Mouse (Mus musculus) liver, embryonic 12.5 days (tissue): ENCODE results near the gene D430041D05Rik. TPM values are rescaled to one million over a fixed set of nuclear protein-coding genes. Genes with fewer than 3 reads are reported as not detected.

ENCODE experiments used
- ATAC-seq: fragments of 200-750 bp; cut with Nextera tagmentation; 2 replicates; pipeline ENCODE4 v1.8.0; 2017; ENCODE audit warnings: moderate number of reproducible peaks, mild to moderate bottlenecking, moderate library complexity
- H3K27ac ChIP-seq: fragments of 300-500 bp; sonication (generic); 2 replicates; pipeline ENCODE4 v1.5.1; 2016; ENCODE audit warnings: mild to moderate bottlenecking
- H3K27me3 ChIP-seq: fragments of 300-500 bp; sonication (generic); replicated peaks from 2 replicates; pipeline ENCODE4 v1.6.1; 2016; ENCODE audit warnings: mild to moderate bottlenecking, moderate library complexity
- H3K36me3 ChIP-seq: fragments of 300-500 bp; sonication (generic); 2 replicates; pipeline ENCODE4 v1.6.1; 2016; ENCODE audit warnings: mild to moderate bottlenecking, moderate library complexity
- H3K4me1 ChIP-seq: fragments of 300-500 bp; sonication (generic); 2 replicates; pipeline ENCODE4 v1.6.1; 2016
- H3K4me2 ChIP-seq: fragments of 300-500 bp; sonication (generic); 2 replicates; pipeline ENCODE4 v1.6.1; 2016; ENCODE audit warnings: mild to moderate bottlenecking, moderate library complexity
- H3K4me3 ChIP-seq: fragments of 300-500 bp; sonication (generic); 2 replicates; pipeline ENCODE4 v1.5.1; 2016; ENCODE audit warnings: mild to moderate bottlenecking, moderate library complexity
- H3K9ac ChIP-seq: fragments of 300-500 bp; sonication (generic); 2 replicates; pipeline ENCODE4 v1.6.1; 2016; ENCODE audit warnings: mild to moderate bottlenecking, moderate library complexity
- H3K9me3 ChIP-seq: fragments of 300-500 bp; sonication (generic); replicated peaks from 2 replicates; pipeline ENCODE4 v1.6.1; 2016; ENCODE audit warnings: mild to moderate bottlenecking, moderate library complexity
- WGBS: fragments of 180-500 bp; shearing (Covaris S2); methylation state at CpG from one replicate; pipeline ENCODE4 v1.1.7; 2016; ENCODE audit not compliant: insufficient replicate concordance; 5-methylcytosine and 5-hydroxymethylcytosine counted together
- polyA plus RNA-seq: library from polyadenylated mRNA; unstranded; fragments of >200 nt; fragmentation: Nextera tagmentation; extraction: Ambion mirVana; gene quantifications from 2 replicates; pipeline ENCODE4 v1.2.1, GENCODE M21; 2016

The D430041D05Rik gene
- polyA plus RNA-seq: 0.02 and 0.20 TPM in 2 replicates

- Histone ChIP-seq H3K9ac (no peak within 1 kb of the TSS), H3K27me3 (peaks cover 73% of the 10 kb centered on the region)
- WGBS: 55% methylated on average over 4 of the region's 4 CpGs
These were observed at the start of gene D430041D05Rik for GRCm38 (mm10) chr2:104410963-104411545. D430041D05Rik (minus strand) TSS chr2:104411013.

GRCm38 (mm10) chr2:104460021-104460420, 49.2 kb upstream of the D430041D05Rik start:
- H3K4me3 ChIP-seq: no peak overlapping the region
- no peak for ATAC-seq
- peaks cover 41% of the 10 kb centered on the region for H3K4me1 ChIP-seq
- peaks cover 3% of the 10 kb centered on the region; the same call in 1 of the 2 replicates for H3K36me3 ChIP-seq
- no peaks in the 10 kb centered on the region for H3K27me3 ChIP-seq
- 42% methylated on average over 3 of the region's 3 CpGs for WGBS
- H3K27ac ChIP-seq: no peak overlapping the region
- no peak overlapping the region for H3K9ac ChIP-seq
- no peaks in the 10 kb centered on the region for H3K9me3 ChIP-seq
- H3K4me2 ChIP-seq: no peak overlapping the region

More at GRCm38 (mm10) chr2:104410963-104411545, at the start of gene D430041D05Rik:
- no peak within 1 kb of the TSS for H3K27ac ChIP-seq
- no peak for ATAC-seq
- H3K9me3 ChIP-seq: no peaks in the 10 kb centered on the region
- H3K36me3 ChIP-seq: no peaks in the 10 kb centered on the region
- peak within 1 kb of the TSS; percentile 48 for H3K4me3 ChIP-seq
- H3K4me2 ChIP-seq: peak within 1 kb of the TSS; percentile 73
- H3K4me1 ChIP-seq: 0 out of 2 replicates have a peak, but pooled peaks cover 5% of the 10 kb centered on the region

- H3K36me3 ChIP-seq: peaks cover 2% of the 10 kb centered on the region; the same call in 1 of the 2 replicates
- H3K27ac ChIP-seq: no peak overlapping the region
- no peaks in the 10 kb centered on the region for H3K27me3 ChIP-seq
- ATAC-seq: no peak
- no peak overlapping the region for H3K4me2 ChIP-seq
- H3K4me1 ChIP-seq: peaks cover 43% of the 10 kb centered on the region
- WGBS: 71% methylated on average over 8 of the region's 8 CpGs
- no peaks in the 10 kb centered on the region for H3K9me3 ChIP-seq
- H3K9ac ChIP-seq: no peak overlapping the region
- no peak overlapping the region for H3K4me3 ChIP-seq
These were observed 47.9 kb upstream of the D430041D05Rik start for GRCm38 (mm10) chr2:104458569-104459332.

- ATAC-seq: no peak
- H3K27ac ChIP-seq: no peak overlapping the region
- no peaks in the 10 kb centered on the region for H3K36me3 ChIP-seq
- H3K9ac ChIP-seq: no peak overlapping the region
- no peak overlapping the region for H3K4me3 ChIP-seq
- no peaks in the 10 kb centered on the region for H3K9me3 ChIP-seq
- no peaks in the 10 kb centered on the region for H3K27me3 ChIP-seq
- WGBS: 35% methylated on average over 3 of the region's 3 CpGs
- H3K4me1 ChIP-seq: peaks cover 43% of the 10 kb centered on the region
- no peak overlapping the region for H3K4me2 ChIP-seq
These were observed 46.3 kb upstream of the D430041D05Rik start for GRCm38 (mm10) chr2:104457106-104457505.

GRCm38 (mm10) chr2:104450685-104451084, 39.9 kb upstream of the D430041D05Rik start:
- no peaks in the 10 kb centered on the region for H3K36me3 ChIP-seq
- H3K4me3 ChIP-seq: no peak overlapping the region
- peaks cover 19% of the 10 kb centered on the region; the same call in 1 of the 2 replicates for H3K4me1 ChIP-seq
- no peak overlapping the region for H3K9ac ChIP-seq
- H3K9me3 ChIP-seq: no peaks in the 10 kb centered on the region
- 37% methylated on average over 3 of the region's 3 CpGs for WGBS
- H3K4me2 ChIP-seq: no peak overlapping the region
- no peak overlapping the region for H3K27ac ChIP-seq
- ATAC-seq: no peak
- no peaks in the 10 kb centered on the region for H3K27me3 ChIP-seq

- ATAC-seq: no peak
- WGBS: 97% methylated on average over 1 of the region's 1 CpGs
- Histone ChIP-seq H3K27ac (no peak overlapping the region), H3K27me3 (no peaks in the 10 kb centered on the region), H3K4me3 (no peak overlapping the region), H3K36me3 (0 out of 2 replicates have a peak, but pooled peaks cover 3% of the 10 kb centered on the region), H3K9me3 (no peaks in the 10 kb centered on the region), H3K4me2 (no peak overlapping the region), H3K4me1 (0 out of 2 replicates have a peak, but pooled peaks cover 10% of the 10 kb centered on the region), H3K9ac (no peak overlapping the region)
These were observed 38.4 kb upstream of the D430041D05Rik start for GRCm38 (mm10) chr2:104449191-104449590.

- 0 out of 2 replicates have a peak, but pooled peaks cover 3% of the 10 kb centered on the region for H3K36me3 ChIP-seq
- H3K27ac ChIP-seq: no peak overlapping the region
- 0 out of 2 replicates have a peak, but pooled peaks cover 7% of the 10 kb centered on the region for H3K4me1 ChIP-seq
- no peak overlapping the region for H3K4me3 ChIP-seq
- H3K9ac ChIP-seq: no peak overlapping the region
- WGBS: 89% methylated on average over 4 of the region's 4 CpGs
- no peak for ATAC-seq
- H3K27me3 ChIP-seq: no peaks in the 10 kb centered on the region
- no peaks in the 10 kb centered on the region for H3K9me3 ChIP-seq
- H3K4me2 ChIP-seq: no peak overlapping the region
These were observed 37.4 kb upstream of the D430041D05Rik start for GRCm38 (mm10) chr2:104448201-104448600.

GRCm38 (mm10) chr2:104446016-104446415, 35.2 kb upstream of the D430041D05Rik start:
- Histone ChIP-seq H3K9ac (no peak overlapping the region), H3K9me3 (no peaks in the 10 kb centered on the region), H3K4me3 (no peak overlapping the region), H3K4me1 (0 out of 2 replicates have a peak, but pooled peaks cover 6% of the 10 kb centered on the region), H3K27ac (no peak overlapping the region), H3K27me3 (no peaks in the 10 kb centered on the region), H3K4me2 (no peak overlapping the region), H3K36me3 (peaks cover 19% of the 10 kb centered on the region; the same call in 1 of the 2 replicates)
- ATAC-seq: no peak
- WGBS: 24% methylated on average over 1 of the region's 1 CpGs

GRCm38 (mm10) chr2:104444776-104445175, 34.0 kb upstream of the D430041D05Rik start:
- Histone ChIP-seq H3K27me3 (no peaks in the 10 kb centered on the region), H3K4me1 (no peaks in the 10 kb centered on the region), H3K27ac (no peak overlapping the region), H3K36me3 (peaks cover 31% of the 10 kb centered on the region), H3K4me3 (no peak overlapping the region), H3K9ac (no peak overlapping the region), H3K9me3 (no peaks in the 10 kb centered on the region), H3K4me2 (no peak overlapping the region)
- peak; percentile 65 for ATAC-seq
- 24% methylated on average over 2 of the region's 2 CpGs for WGBS

GRCm38 (mm10) chr2:104442341-104442740, 31.5 kb upstream of the D430041D05Rik start:
- no peak overlapping the region for H3K4me3 ChIP-seq
- H3K4me2 ChIP-seq: no peak overlapping the region
- H3K27ac ChIP-seq: no peak overlapping the region
- no peaks in the 10 kb centered on the region for H3K9me3 ChIP-seq
- no peaks in the 10 kb centered on the region for H3K4me1 ChIP-seq
- 61% methylated on average over 4 of the region's 4 CpGs for WGBS
- peaks cover 49% of the 10 kb centered on the region for H3K36me3 ChIP-seq
- no peak overlapping the region for H3K9ac ChIP-seq
- no peaks in the 10 kb centered on the region for H3K27me3 ChIP-seq
- no peak for ATAC-seq

- 92% methylated on average over 3 of the region's 3 CpGs for WGBS
- Histone ChIP-seq H3K4me2 (no peak overlapping the region), H3K36me3 (peaks cover 83% of the 10 kb centered on the region)
These were observed 25.4 kb upstream of the D430041D05Rik start for GRCm38 (mm10) chr2:104436226-104436625.

GRCm38 (mm10) chr2:104431067-104431466, 20.3 kb upstream of the D430041D05Rik start:
- no peak for ATAC-seq
- Histone ChIP-seq H3K27ac (no peak overlapping the region), H3K9me3 (no peaks in the 10 kb centered on the region), H3K4me2 (no peak overlapping the region), H3K4me1 (no peaks in the 10 kb centered on the region), H3K27me3 (no peaks in the 10 kb centered on the region), H3K4me3 (no peak overlapping the region), H3K9ac (no peak overlapping the region), H3K36me3 (peaks cover 72% of the 10 kb centered on the region)
- 84% methylated on average over 6 of the region's 6 CpGs for WGBS

More at GRCm38 (mm10) chr2:104436226-104436625, 25.4 kb upstream of the D430041D05Rik start:
- Histone ChIP-seq H3K9ac (no peak overlapping the region), H3K27ac (no peak overlapping the region), H3K9me3 (no peaks in the 10 kb centered on the region), H3K4me1 (no peaks in the 10 kb centered on the region), H3K4me3 (no peak overlapping the region), H3K27me3 (no peaks in the 10 kb centered on the region)
- ATAC-seq: no peak
